Mouse (Mus musculus): ENCODE results near the gene Plcb3. TPM values are rescaled to one million over a fixed set of nuclear protein-coding genes. Genes with fewer than 3 reads are reported as not detected.
"Not testable (repeated sequence)": the region's sequence is repeated elsewhere in the genome, so short reads cannot be mapped to it uniquely, and the experiment has no call there.

The Plcb3 gene
- polyA plus RNA-seq, 1 experiment from 2014 or later = 41.4 TPM

DNA sequence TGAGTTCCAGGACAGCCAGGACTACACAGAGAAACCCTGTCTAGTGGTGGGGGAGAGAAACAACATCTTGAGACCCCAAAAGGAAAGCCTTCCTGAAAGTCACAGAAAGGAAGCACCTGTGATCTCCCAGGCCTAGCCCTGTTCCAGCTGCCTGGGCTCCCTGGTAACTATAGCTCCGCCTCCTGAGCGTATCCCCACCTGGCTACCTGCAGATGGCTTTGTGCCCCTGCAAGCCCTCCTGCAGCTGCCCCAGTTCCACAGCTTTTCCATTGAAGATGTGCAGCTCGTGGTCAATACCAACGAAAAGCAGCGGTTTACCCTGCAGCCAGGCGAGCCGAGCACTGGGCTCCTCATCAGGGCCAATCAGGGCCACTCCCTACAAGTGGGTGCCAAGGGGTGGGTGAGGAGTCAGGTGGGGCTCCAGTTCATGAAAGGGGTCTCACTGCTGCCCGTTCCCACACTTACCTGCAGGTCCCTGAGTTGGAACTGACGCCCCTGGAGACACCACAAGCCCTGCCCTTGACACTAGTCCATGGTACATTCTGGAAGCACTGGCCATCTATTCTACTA, 21.5 kb upstream of the Plcb3 start:
- peaks cover 28% of the 10 kb centered on the region for H3K36me3 ChIP-seq
- H3K27ac ChIP-seq = no peak overlapping the region
- no peak for ATAC-seq (ENCODE audit: insufficient number of reproducible peaks, insufficient read depth, low FRiP score, low TSS enrichment, low read depth)
- H3K27me3 ChIP-seq = no peaks in the 10 kb centered on the region
- peaks cover 38% of the 10 kb centered on the region for H3K4me1 ChIP-seq (replicated peaks)
- no peak overlapping the region for H3K9ac ChIP-seq (replicated peaks)
- H3K4me2 ChIP-seq = no peak overlapping the region
- no peak overlapping the region for H3K4me3 ChIP-seq (replicated peaks)
- no peaks in the 10 kb centered on the region for H3K9me3 ChIP-seq
- WGBS = 87% methylated on average over 9 of the region's 9 CpGs

- peaks cover 28% of the 10 kb centered on the region for H3K36me3 ChIP-seq
- ATAC-seq (ENCODE audit: insufficient number of reproducible peaks, insufficient read depth, low FRiP score, low TSS enrichment, low read depth) = no peak; the same call in 1 of the 2 replicates
- H3K4me3 ChIP-seq (replicated peaks) = peak within 1 kb of the TSS; percentile 63
- H3K27me3 ChIP-seq = no peaks in the 10 kb centered on the region
- H3K4me1 ChIP-seq (replicated peaks) = peaks cover 47% of the 10 kb centered on the region
- H3K27ac ChIP-seq = peak within 1 kb of the TSS; percentile 74
- WGBS = 1% methylated on average over 24 of the region's 24 CpGs
- H3K9ac ChIP-seq (replicated peaks) = peak within 1 kb of the TSS; percentile 74
- no peaks in the 10 kb centered on the region for H3K9me3 ChIP-seq
- H3K4me2 ChIP-seq = peak within 1 kb of the TSS; percentile 86
Observed at GRCm38 (mm10) chr19:6996006-6996405, 19.7 kb upstream of the Plcb3 start, which contains the start of the genes Nudt22 and Trpt1. Gene Nudt22 (minus strand): TSS chr19:6996117. Gene Trpt1 (plus strand): TSS chr19:6996131.

GRCm38 (mm10) chr19:6995255-6995991, 19.2 kb upstream of the Plcb3 start:
- Histone ChIP-seq H3K9ac (replicated peaks) (peak overlapping the region; percentile 74), H3K9me3 (no peaks in the 10 kb centered on the region), H3K4me3 (replicated peaks) (peak overlapping the region; percentile 63), H3K36me3 (peaks cover 27% of the 10 kb centered on the region), H3K4me2 (peak overlapping the region; percentile 86), H3K27ac (peak overlapping the region; percentile 29; the same call in 1 of the 2 replicates), H3K27me3 (no peaks in the 10 kb centered on the region), H3K4me1 (replicated peaks) (peaks cover 47% of the 10 kb centered on the region)
- ATAC-seq (ENCODE audit: insufficient number of reproducible peaks, insufficient read depth, low FRiP score, low TSS enrichment, low read depth) = no peak
- WGBS = 53% methylated on average over 20 of the region's 21 CpGs

DNA sequence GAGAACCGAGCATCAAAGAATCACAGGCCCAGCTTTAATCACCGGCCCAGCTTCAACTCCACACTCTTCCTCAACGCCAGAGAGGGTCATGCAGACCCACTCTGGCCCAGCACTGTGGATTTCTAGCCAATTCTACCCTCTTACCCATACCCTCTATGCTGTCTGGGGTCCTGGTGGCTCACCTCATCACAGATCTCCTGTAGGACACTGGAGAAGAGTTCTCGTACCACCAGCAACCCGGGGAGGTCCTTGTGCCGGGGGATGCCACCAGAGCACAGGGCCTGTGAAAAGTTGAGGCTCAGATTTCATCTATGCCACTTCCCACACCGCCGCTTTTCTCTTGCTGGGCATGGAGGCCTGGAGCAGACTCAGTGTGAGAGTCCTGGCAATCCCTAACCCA, 18.2 kb upstream of the Plcb3 start:
- whole genome bisulfite sequencing = 85% methylated on average over 8 of the region's 8 CpGs
- H3K4me3 ChIP-seq (replicated peaks) = no peak overlapping the region; the same call in 1 of the 2 replicates
- no peaks in the 10 kb centered on the region for H3K27me3 ChIP-seq
- peak overlapping the region; percentile 86 for H3K4me2 ChIP-seq
- H3K9ac ChIP-seq (replicated peaks) = no peak overlapping the region
- H3K36me3 ChIP-seq = peaks cover 18% of the 10 kb centered on the region
- peaks cover 47% of the 10 kb centered on the region for H3K4me1 ChIP-seq (replicated peaks)
- H3K27ac ChIP-seq = no peak overlapping the region
- ATAC-seq (ENCODE audit: insufficient number of reproducible peaks, insufficient read depth, low FRiP score, low TSS enrichment, low read depth) = no peak
- H3K9me3 ChIP-seq = no peaks in the 10 kb centered on the region

GRCm38 (mm10) chr19:6994002-6994401, 17.7 kb upstream of the Plcb3 start:
- H3K4me3 ChIP-seq (replicated peaks) = no peak overlapping the region
- H3K36me3 ChIP-seq = peaks cover 17% of the 10 kb centered on the region
- H3K27ac ChIP-seq = no peak overlapping the region
- H3K9me3 ChIP-seq = no peaks in the 10 kb centered on the region
- ATAC-seq (ENCODE audit: insufficient number of reproducible peaks, insufficient read depth, low FRiP score, low TSS enrichment, low read depth) = no peak
- no peaks in the 10 kb centered on the region for H3K27me3 ChIP-seq
- no peak overlapping the region; the same call in 1 of the 2 replicates for H3K4me2 ChIP-seq
- H3K9ac ChIP-seq (replicated peaks) = no peak overlapping the region
- WGBS = 90% methylated on average over 8 of the region's 8 CpGs
- peaks cover 47% of the 10 kb centered on the region for H3K4me1 ChIP-seq (replicated peaks)

DNA sequence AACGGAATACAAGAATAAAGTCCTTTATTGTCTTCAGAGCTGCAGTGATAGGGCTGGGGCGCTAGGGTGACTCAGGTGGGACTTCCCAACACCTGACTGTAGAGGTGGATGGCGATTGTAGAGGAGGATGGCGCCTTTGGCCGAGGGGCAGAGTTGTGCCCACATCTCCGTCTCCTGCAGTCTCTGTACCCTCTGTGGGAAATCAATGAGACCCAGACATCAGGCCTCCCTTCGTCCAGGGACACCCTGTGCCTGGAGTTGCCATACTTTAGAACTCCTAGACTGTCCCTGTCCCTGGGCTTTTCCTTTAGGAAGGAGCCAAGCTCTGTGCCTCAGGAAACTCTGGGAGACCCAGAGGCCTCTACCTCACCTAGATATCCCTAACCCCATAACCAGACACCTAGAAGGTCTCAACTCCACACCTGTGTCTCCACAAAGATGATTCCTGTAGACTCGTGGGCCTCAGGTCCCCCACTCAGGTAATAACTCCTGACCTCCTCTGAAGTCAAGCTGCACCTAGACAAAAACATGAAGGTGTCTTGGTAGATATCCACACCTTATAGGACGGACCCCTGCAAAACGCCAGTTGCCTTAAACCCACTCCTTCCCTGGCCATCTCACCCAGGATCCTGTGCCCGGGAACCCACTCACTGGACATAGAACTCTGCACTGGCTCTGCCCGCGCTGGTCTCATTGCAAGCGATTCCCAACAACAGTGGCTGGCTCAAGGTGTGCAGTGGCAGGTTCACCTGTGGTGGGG, 16.9 kb upstream of the Plcb3 start:
- peak overlapping the region; percentile 75 for H3K27ac ChIP-seq
- 62% methylated on average over 14 of the region's 14 CpGs for WGBS
- H3K9me3 ChIP-seq = no peaks in the 10 kb centered on the region
- ATAC-seq (ENCODE audit: insufficient number of reproducible peaks, insufficient read depth, low FRiP score, low TSS enrichment, low read depth) = no peak; the same call in 1 of the 2 replicates
- H3K36me3 ChIP-seq = peaks cover 9% of the 10 kb centered on the region
- H3K9ac ChIP-seq (replicated peaks) = peak overlapping the region; percentile 60
- no peaks in the 10 kb centered on the region for H3K27me3 ChIP-seq
- peak overlapping the region; percentile 53 for H3K4me3 ChIP-seq (replicated peaks)
- H3K4me2 ChIP-seq = peak overlapping the region; percentile 92
- peaks cover 49% of the 10 kb centered on the region for H3K4me1 ChIP-seq (replicated peaks)

DNA sequence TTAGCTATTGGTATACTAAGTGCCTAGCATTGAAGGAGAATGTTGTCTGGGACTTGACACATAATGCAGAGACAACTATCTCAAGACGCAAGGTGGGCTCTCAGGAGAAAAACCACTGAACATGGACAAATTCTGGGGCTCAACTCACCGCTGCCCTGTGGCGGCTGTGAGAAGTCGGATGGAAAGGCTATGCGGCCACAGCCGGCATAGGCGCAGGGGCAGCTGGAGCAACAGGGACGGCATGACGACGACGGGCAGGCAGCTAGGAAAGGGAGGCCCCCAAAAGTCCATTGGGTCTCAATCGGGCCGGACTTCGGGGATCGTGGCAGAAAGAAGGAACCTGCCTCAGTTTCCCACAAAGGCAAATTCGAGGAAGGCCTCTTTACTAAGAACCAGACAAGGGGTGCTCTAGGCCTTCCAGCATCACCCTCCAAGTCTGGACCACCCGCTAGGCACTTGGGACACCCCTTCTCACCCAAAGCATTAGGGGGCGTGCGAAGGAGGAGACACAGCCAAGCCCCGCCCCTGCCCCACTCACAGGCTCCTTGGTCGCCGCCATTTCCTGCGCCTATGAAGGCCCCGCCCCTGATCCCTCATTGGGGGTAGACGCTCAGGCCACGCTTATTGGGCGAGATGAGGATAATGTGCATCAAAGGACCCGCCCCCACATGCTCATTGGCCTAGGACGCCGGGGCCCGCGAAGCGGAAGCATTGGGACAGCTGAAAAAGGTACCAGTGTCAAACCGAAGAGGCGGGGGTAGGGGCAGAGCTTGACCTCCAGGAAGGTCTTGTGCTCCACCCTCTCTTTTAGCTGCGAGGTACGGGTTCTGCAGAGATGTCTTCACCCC, 16.0 kb upstream of the Plcb3 start, which contains the start of gene Dnajc4:
TSS of gene Dnajc4 (minus strand) at position 562 of the 848 bp plus-strand sequence.
- peak; percentile 91 for ATAC-seq (ENCODE audit: insufficient number of reproducible peaks, insufficient read depth, low FRiP score, low TSS enrichment, low read depth)
- H3K9ac ChIP-seq (replicated peaks) = peak within 1 kb of the TSS; percentile 68
- H3K27ac ChIP-seq = peak within 1 kb of the TSS; percentile 75
- H3K4me2 ChIP-seq = peak within 1 kb of the TSS; percentile 92
- H3K4me3 ChIP-seq (replicated peaks) = peak within 1 kb of the TSS; percentile 53
- no peaks in the 10 kb centered on the region for H3K9me3 ChIP-seq
- H3K36me3 ChIP-seq = peaks cover 5% of the 10 kb centered on the region; the same call in 1 of the 2 replicates
- H3K27me3 ChIP-seq = no peaks in the 10 kb centered on the region
- WGBS = 2% methylated on average over 37 of the region's 37 CpGs
- H3K4me1 ChIP-seq (replicated peaks) = peaks cover 52% of the 10 kb centered on the region

DNA sequence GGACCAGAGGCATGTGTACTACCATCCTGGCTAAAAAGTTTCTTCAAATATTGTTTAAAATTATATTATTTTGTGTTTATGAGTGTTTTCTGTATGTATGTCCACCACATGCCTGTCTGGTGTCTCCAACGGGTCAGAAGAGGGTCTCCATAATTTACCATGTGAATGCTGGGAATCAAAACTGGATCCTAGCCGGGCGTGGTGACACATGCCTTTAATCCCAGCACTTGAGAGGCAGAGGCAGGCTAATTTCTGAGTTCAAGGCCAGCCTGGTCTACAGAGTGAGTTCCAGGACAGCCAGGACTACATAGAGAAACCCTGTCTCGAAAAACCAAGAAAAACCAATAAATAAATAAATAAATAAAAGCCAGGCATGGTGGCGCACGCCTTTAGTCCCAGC, 14.9 kb upstream of the Plcb3 start:
- not testable (repeated sequence) for H3K27ac ChIP-seq; H3K4me2 ChIP-seq; ATAC-seq (ENCODE audit: insufficient number of reproducible peaks, insufficient read depth, low FRiP score, low TSS enrichment, low read depth); H3K4me3 ChIP-seq (replicated peaks); H3K9ac ChIP-seq (replicated peaks); H3K36me3 ChIP-seq; H3K27me3 ChIP-seq; H3K9me3 ChIP-seq
- WGBS = 92% methylated on average over 6 of the region's 6 CpGs
- peaks cover 49% of the 10 kb centered on the region for H3K4me1 ChIP-seq (replicated peaks)

DNA sequence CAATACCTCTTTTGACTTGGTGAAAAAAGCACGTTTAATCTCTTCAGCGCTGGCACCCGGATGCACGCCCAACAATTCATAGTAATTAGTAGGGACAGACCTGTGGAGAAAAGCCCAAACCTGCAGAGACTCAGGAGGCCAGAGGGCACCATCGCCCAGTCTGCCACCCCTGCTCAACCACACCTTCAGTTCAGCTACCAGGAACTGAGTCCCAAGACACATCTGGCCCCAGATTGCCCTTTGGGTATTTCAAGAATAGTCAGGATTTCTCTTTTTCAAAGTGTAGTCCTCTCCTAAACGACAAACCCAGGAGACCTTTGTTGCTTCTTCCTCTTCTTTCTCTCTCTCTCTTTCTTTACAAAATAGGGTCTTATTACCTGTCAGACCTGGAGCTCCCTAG, 14.4 kb upstream of the Plcb3 start:
- peaks cover 8% of the 10 kb centered on the region; the same call in 1 of the 2 replicates for H3K36me3 ChIP-seq
- 90% methylated on average over 6 of the region's 6 CpGs for WGBS
- ATAC-seq (ENCODE audit: insufficient number of reproducible peaks, insufficient read depth, low FRiP score, low TSS enrichment, low read depth) = no peak
- H3K4me1 ChIP-seq (replicated peaks) = peaks cover 52% of the 10 kb centered on the region
- no peak overlapping the region for H3K27ac ChIP-seq
- no peak overlapping the region for H3K4me3 ChIP-seq (replicated peaks)
- H3K9ac ChIP-seq (replicated peaks) = no peak overlapping the region
- H3K9me3 ChIP-seq = no peaks in the 10 kb centered on the region
- no peak overlapping the region for H3K4me2 ChIP-seq
- H3K27me3 ChIP-seq = no peaks in the 10 kb centered on the region

- H3K4me2 ChIP-seq = no peak overlapping the region
- peaks cover 19% of the 10 kb centered on the region for H3K36me3 ChIP-seq
- WGBS = 93% methylated on average over 8 of the region's 8 CpGs
- no peak overlapping the region for H3K9ac ChIP-seq (replicated peaks)
- no peak overlapping the region for H3K4me3 ChIP-seq (replicated peaks)
- peaks cover 38% of the 10 kb centered on the region for H3K4me1 ChIP-seq (replicated peaks)
- no peaks in the 10 kb centered on the region for H3K9me3 ChIP-seq
- no peaks in the 10 kb centered on the region for H3K27me3 ChIP-seq
- no peak overlapping the region for H3K27ac ChIP-seq
- no peak for ATAC-seq (ENCODE audit: insufficient number of reproducible peaks, insufficient read depth, low FRiP score, low TSS enrichment, low read depth)
Observed at GRCm38 (mm10) chr19:6989251-6989650, 13.0 kb upstream of the Plcb3 start.

All from limb, embryonic 12.5 days (tissue).